Mouse (Mus musculus) limb, embryonic 12.5 days (tissue): ENCODE data around the gene Romo1. TPM values are rescaled to one million over a fixed set of nuclear protein-coding genes. Genes with fewer than 3 reads are reported as not detected.
"Not testable (repeated sequence)": the region's sequence is repeated elsewhere in the genome, so short reads cannot be mapped to it uniquely, and the experiment has no call there.

Source experiments
- ATAC-seq: fragments of 200-750 bp; cut with Nextera tagmentation; 2 replicates; pipeline ENCODE4 v1.8.0; 2017; ENCODE audit warnings: low read depth, moderate TSS enrichment; ENCODE audit not compliant: insufficient number of reproducible peaks, insufficient read depth, low FRiP score, low TSS enrichment
- H3K27ac ChIP-seq: fragments of 300-500 bp; sonication (generic); 2 replicates; pipeline ENCODE4 v1.5.1; 2016; ENCODE audit warnings: mild to moderate bottlenecking, moderate library complexity
- H3K27me3 ChIP-seq: fragments of 300-500 bp; sonication (generic); 2 replicates; pipeline ENCODE4 v1.6.1; 2016; ENCODE audit warnings: mild to moderate bottlenecking, moderate library complexity
- H3K36me3 ChIP-seq: fragments of 300-500 bp; sonication (generic); 2 replicates; pipeline ENCODE4 v1.6.1; 2016; ENCODE audit warnings: mild to moderate bottlenecking, moderate library complexity
- H3K4me1 ChIP-seq: fragments of 300-500 bp; sonication (generic); replicated peaks from 2 replicates; pipeline ENCODE4 v1.6.1; 2016
- H3K4me2 ChIP-seq: fragments of 300-500 bp; sonication (generic); 2 replicates; pipeline ENCODE4 v1.6.1; 2016; ENCODE audit warnings: mild to moderate bottlenecking, moderate library complexity
- H3K4me3 ChIP-seq: fragments of 300-500 bp; sonication (generic); replicated peaks from 2 replicates; pipeline ENCODE4 v1.5.1; 2016; ENCODE audit warnings: mild to moderate bottlenecking
- H3K9ac ChIP-seq: fragments of 300-500 bp; sonication (generic); replicated peaks from 2 replicates; pipeline ENCODE4 v1.6.1; 2016; ENCODE audit warnings: mild to moderate bottlenecking, moderate library complexity
- H3K9me3 ChIP-seq: fragments of 300-500 bp; sonication (generic); 2 replicates; pipeline ENCODE4 v1.6.1; 2016; ENCODE audit warnings: mild to moderate bottlenecking, moderate library complexity
- WGBS: fragments of 180-500 bp; shearing (Covaris S2); methylation state at CpG from one replicate; pipeline ENCODE4 v1.1.7; 2016; 5-methylcytosine and 5-hydroxymethylcytosine counted together
- polyA plus RNA-seq: library from polyadenylated mRNA; unstranded; fragments of >200 nt; fragmentation: Nextera tagmentation; extraction: Ambion mirVana; gene quantifications from 2 replicates; pipeline ENCODE4 v1.2.1, GENCODE M21; 2016

Romo1 gene
- polyA plus RNA-seq: 447 and 463 TPM in 2 replicates

GRCm38 (mm10) chr2:156143953-156144724, at the start of gene Romo1, which contains the start of gene Nfs1:
Romo1 (plus strand) TSS chr2:156144039.
Nfs1 (minus strand) TSS chr2:156144186.
- Histone ChIP-seq H3K27ac (peak within 1 kb of the TSS; percentile 95), H3K4me3 (peak within 1 kb of the TSS; percentile 81), H3K4me2 (peak within 1 kb of the TSS; percentile 65), H3K4me1 (peaks cover 5% of the 10 kb centered on the region), H3K27me3 (no peaks in the 10 kb centered on the region), H3K36me3 (peaks cover 34% of the 10 kb centered on the region), H3K9me3 (no peaks in the 10 kb centered on the region), H3K9ac (peak within 1 kb of the TSS; percentile 85)
- peak; percentile 99 for ATAC-seq
- under 1% methylated on average over 69 of the region's 70 CpGs for WGBS

- Histone ChIP-seq H3K27ac (peak overlapping the region; percentile 94), H3K27me3 (no peaks in the 10 kb centered on the region), H3K4me3 (peak overlapping the region; percentile 94), H3K4me1 (peaks cover 14% of the 10 kb centered on the region), H3K9me3 (no peaks in the 10 kb centered on the region), H3K36me3 (peaks cover 4% of the 10 kb centered on the region; the same call in 1 of the 2 replicates), H3K4me2 (peak overlapping the region; percentile 66), H3K9ac (peak overlapping the region; percentile 98)
- 2% methylated on average over 16 of the region's 16 CpGs for WGBS
- peak; percentile 59; the same call in 1 of the 2 replicates for ATAC-seq
Measured at GRCm38 (mm10) chr2:156110627-156111357, 33.0 kb upstream of the Romo1 start.

GRCm38 (mm10) chr2:156111358-156112079, 32.3 kb upstream of the Romo1 start, which contains the start of the genes Cpne1 and Rbm12:
Cpne1 (minus strand) TSS chr2:156111965.
Rbm12 (minus strand) TSS chr2:156111978.
- WGBS: under 1% methylated on average over 64 of the region's 74 CpGs
- Histone ChIP-seq H3K27me3 (no peaks in the 10 kb centered on the region), H3K9me3 (no peaks in the 10 kb centered on the region), H3K4me2 (peak within 1 kb of the TSS; percentile 66), H3K27ac (peak within 1 kb of the TSS; percentile 94), H3K36me3 (no peaks in the 10 kb centered on the region; the same call in 1 of the 2 replicates), H3K4me1 (peaks cover 13% of the 10 kb centered on the region), H3K4me3 (peak within 1 kb of the TSS; percentile 94), H3K9ac (peak within 1 kb of the TSS; percentile 98)
- peak; percentile 83 for ATAC-seq

- ATAC-seq, H3K36me3 ChIP-seq, H3K9me3 ChIP-seq, H3K27me3 ChIP-seq, H3K4me1 ChIP-seq: not testable (repeated sequence)
- Histone ChIP-seq H3K27ac (peak overlapping the region; percentile 94), H3K4me3 (peak overlapping the region; percentile 94), H3K9ac (peak overlapping the region; percentile 98), H3K4me2 (peak overlapping the region; percentile 47)
- WGBS: 25% methylated on average over 5 of the region's 5 CpGs
Measured at GRCm38 (mm10) chr2:156112080-156112423, 31.8 kb upstream of the Romo1 start.

- Histone ChIP-seq H3K27ac (no peak overlapping the region), H3K36me3 (peaks cover 8% of the 10 kb centered on the region; the same call in 1 of the 2 replicates), H3K4me2 (no peak overlapping the region), H3K9ac (no peak overlapping the region), H3K9me3 (no peaks in the 10 kb centered on the region), H3K27me3 (no peaks in the 10 kb centered on the region), H3K4me1 (no peaks in the 10 kb centered on the region), H3K4me3 (no peak overlapping the region)
- no peak for ATAC-seq
Measured at GRCm38 (mm10) chr2:156119566-156119965, 24.3 kb upstream of the Romo1 start.

- H3K27ac ChIP-seq: no peak overlapping the region
- no peak overlapping the region for H3K9ac ChIP-seq
- no peaks in the 10 kb centered on the region for H3K9me3 ChIP-seq
- no peak for ATAC-seq
- no peaks in the 10 kb centered on the region for H3K4me1 ChIP-seq
- no peaks in the 10 kb centered on the region for H3K27me3 ChIP-seq
- peaks cover 37% of the 10 kb centered on the region; the same call in 1 of the 2 replicates for H3K36me3 ChIP-seq
- H3K4me2 ChIP-seq: no peak overlapping the region
- no peak overlapping the region for H3K4me3 ChIP-seq
- 94% methylated on average over 5 of the region's 5 CpGs for WGBS
Measured at GRCm38 (mm10) chr2:156123731-156124130, 20.1 kb upstream of the Romo1 start.

GRCm38 (mm10) chr2:156126992-156127391, 16.8 kb upstream of the Romo1 start, which contains the start of gene Gm28036:
Gm28036 (minus strand) TSS chr2:156127092.
- H3K4me2 ChIP-seq: no peak within 1 kb of the TSS
- H3K36me3 ChIP-seq: peaks cover 47% of the 10 kb centered on the region; the same call in 1 of the 2 replicates
- H3K4me1 ChIP-seq: no peaks in the 10 kb centered on the region
- no peaks in the 10 kb centered on the region for H3K27me3 ChIP-seq
- H3K4me3 ChIP-seq: no peak within 1 kb of the TSS
- H3K9me3 ChIP-seq: no peaks in the 10 kb centered on the region
- no peak for ATAC-seq
- 94% methylated on average over 5 of the region's 5 CpGs for WGBS
- H3K27ac ChIP-seq: no peak within 1 kb of the TSS
- no peak within 1 kb of the TSS for H3K9ac ChIP-seq

- no peak for ATAC-seq
- WGBS: 88% methylated on average over 5 of the region's 5 CpGs
Measured at GRCm38 (mm10) chr2:156134161-156134560, 9.7 kb upstream of the Romo1 start.

GRCm38 (mm10) chr2:156135695-156136094, 8.1 kb upstream of the Romo1 start:
- H3K9ac ChIP-seq: no peak overlapping the region
- no peak overlapping the region for H3K27ac ChIP-seq
- H3K36me3 ChIP-seq: peaks cover 17% of the 10 kb centered on the region; the same call in 1 of the 2 replicates
- ATAC-seq: no peak
- H3K4me3 ChIP-seq: no peak overlapping the region
- H3K9me3 ChIP-seq: no peaks in the 10 kb centered on the region
- H3K4me1 ChIP-seq: no peaks in the 10 kb centered on the region
- no peaks in the 10 kb centered on the region for H3K27me3 ChIP-seq
- no peak overlapping the region for H3K4me2 ChIP-seq
- 86% methylated on average over 6 of the region's 6 CpGs for WGBS

More at GRCm38 (mm10) chr2:156134161-156134560, 9.7 kb upstream of the Romo1 start:
- H3K27me3 ChIP-seq: no peaks in the 10 kb centered on the region
- H3K9me3 ChIP-seq: no peaks in the 10 kb centered on the region
- H3K9ac ChIP-seq: no peak overlapping the region
- peaks cover 17% of the 10 kb centered on the region; the same call in 1 of the 2 replicates for H3K36me3 ChIP-seq
- no peaks in the 10 kb centered on the region for H3K4me1 ChIP-seq
- no peak overlapping the region for H3K4me3 ChIP-seq
- no peak overlapping the region for H3K27ac ChIP-seq
- no peak overlapping the region for H3K4me2 ChIP-seq

- Histone ChIP-seq H3K27me3 (no peaks in the 10 kb centered on the region), H3K4me2 (peak overlapping the region; percentile 65), H3K36me3 (peaks cover 24% of the 10 kb centered on the region), H3K9me3 (no peaks in the 10 kb centered on the region), H3K4me3 (peak overlapping the region; percentile 81), H3K27ac (peak overlapping the region; percentile 95; the same call in 1 of the 2 replicates), H3K4me1 (peaks cover 5% of the 10 kb centered on the region), H3K9ac (peak overlapping the region; percentile 85; the same call in 1 of the 2 replicates)
- 74% methylated on average over 2 of the region's 2 CpGs for WGBS
- no peak for ATAC-seq
Measured at GRCm38 (mm10) chr2:156142820-156143219, 1.0 kb upstream of the Romo1 start.
